Mouse (Mus musculus): ENCODE measurements around the gene Rab15.

Rab15 gene

DNA sequence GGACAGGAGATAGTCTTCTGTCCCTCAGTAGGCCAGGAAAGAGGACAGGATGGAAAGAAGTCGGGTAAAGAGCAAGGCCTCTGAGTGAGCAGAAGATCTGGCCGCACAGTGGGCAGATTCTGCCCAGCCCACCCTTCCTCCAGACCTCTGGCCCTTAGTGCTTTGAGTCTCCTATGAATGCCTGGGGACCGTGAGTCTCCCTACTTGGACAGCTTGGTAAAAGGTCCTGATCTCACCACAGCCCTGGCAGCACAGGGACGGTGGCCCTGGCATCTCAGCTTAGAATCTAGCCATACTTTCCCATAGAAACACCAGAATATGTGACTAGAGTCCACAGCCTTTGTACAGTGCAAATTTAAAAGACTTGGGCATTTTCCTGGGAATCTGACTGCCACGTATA is 42.8 kb downstream of the Rab15 start:
- DNase-seq (ENCODE audit: extremely low read depth, insufficient read length, low spot score), result no peak

DNA sequence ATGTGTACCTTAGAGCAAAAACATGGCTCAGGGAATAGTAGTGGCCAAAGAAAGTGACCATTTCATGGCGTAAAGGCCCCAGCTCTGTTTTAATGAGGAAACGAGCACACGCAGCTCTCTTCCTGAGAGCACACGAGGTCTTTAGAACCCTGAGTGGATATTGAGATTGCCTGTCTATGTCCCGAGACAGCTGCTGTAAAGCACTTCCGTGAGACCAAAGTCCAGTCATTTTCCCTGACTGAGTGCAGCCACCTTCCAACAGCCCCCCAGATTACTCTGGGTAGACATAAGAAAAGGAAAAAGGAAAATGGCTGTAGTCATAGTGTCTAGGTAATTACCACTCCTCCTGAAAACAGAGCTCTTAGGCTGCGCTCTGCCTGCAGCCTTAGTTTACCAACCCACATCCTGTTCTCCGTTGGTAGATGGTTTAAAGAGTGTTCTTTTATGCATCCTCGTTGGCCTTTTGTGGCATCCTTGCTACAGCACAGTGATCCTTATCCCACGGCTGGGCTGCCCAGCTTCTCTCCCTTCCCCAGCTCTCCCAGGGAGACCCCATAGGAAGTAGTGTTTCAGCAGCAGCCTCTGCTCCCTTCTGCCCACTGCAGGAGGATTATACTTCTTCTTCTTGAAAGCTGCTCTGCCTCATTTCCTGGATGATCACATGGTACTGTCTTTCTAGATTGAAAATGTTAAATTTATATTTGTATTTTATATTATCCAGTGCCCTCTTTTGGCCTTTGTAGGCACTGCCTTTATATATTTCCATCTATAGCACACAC is 44.2 kb downstream of the Rab15 start:
- no peak for DNase-seq (ENCODE audit: extremely low read depth, insufficient read length, low spot score)

DNA sequence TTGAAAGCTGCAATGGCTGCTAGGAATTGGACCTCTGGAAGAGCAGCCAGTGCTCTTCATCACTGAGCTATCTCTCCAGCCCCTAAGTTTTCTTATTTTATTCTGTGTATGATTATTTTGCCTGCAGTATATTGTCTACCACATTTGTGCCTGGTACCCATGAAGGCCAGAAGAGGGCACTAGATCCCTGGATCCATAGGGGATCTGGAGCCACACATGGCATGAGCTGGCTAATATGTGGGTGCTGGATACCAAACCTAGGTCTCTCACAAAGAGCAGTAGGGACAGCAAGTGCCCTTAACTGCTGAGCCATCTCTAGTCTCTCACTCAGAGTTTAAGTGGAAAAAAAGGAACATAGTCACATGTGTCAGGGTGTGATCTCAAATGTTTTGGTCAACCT is 44.9 kb downstream of the Rab15 start:
- no peak for DNase-seq (ENCODE audit: extremely low read depth, insufficient read length, low spot score)

DNA sequence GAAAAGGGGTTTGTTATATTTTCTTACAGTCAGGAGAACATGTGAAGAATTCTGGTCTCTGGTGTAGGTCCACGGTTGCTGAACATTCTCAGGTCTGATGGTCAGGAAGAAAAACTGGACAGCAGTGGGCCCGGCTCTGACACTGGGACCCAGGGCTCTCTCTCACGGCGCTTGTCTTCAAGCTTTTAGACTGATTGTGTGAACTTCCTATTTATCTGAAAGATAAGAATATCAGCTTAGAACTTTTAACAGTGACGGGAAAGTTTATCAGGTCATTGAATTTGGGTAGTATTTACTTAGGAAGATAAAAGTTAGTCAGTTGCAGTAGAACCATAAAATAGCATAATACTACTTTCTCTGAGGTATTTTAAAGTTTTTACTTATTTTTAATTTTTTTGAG is 45.8 kb downstream of the Rab15 start:
- no peak for DNase-seq (ENCODE audit: extremely low read depth, insufficient read length, low spot score)

- DNase-seq (ENCODE audit: extremely low read depth, insufficient read length, low spot score), result no peak
These were observed 47.6 kb downstream of the Rab15 start for GRCm38 (mm10) chr12:76775132-76775531.

DNA sequence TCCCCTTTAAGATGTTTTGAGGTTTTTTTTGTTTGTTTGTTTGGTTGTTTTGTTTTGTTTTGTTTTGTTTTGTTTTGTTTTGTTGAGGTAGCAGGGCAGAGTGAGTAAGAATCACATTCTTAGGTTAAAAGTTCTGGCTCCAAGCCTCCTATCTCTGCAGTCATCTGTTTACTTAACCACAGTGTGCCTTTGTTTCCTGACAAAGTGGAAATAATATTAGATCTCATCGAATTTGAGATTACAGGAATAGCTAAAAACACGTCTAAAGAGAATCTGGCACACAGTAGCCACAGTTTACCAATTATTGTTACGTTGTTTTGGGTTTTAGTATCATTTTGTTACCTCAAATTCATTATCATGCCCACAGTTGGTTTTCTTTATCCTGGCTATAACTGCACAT is 48.1 kb downstream of the Rab15 start:
- DNase-seq (ENCODE audit: extremely low read depth, insufficient read length, low spot score), result no peak

DNA sequence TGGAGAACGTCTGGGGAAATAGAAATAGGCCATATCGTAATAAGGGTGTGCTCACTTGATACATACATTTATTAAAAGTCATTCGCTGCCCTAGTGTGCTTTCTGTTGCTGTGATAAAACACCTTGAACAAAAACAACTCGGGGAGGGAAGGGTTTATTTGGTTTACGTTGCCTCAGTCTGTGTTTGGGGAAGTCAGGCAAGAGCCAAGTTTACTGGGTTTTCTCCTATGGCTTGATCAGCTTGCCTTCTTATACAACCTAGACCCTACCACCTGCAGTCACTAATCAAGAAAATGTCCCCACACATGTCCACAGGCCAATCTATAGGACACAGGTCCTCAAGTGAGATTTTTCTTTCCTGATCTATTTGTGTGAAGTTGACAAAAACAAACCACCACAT is 51.2 kb downstream of the Rab15 start:
- DNase-seq (ENCODE audit: extremely low read depth, insufficient read length, low spot score), result no peak

GRCm38 (mm10) chr12:76770841-76771500 is 51.7 kb downstream of the Rab15 start:
- DNase-seq (ENCODE audit: extremely low read depth, insufficient read length, low spot score), result no peak

GRCm38 (mm10) chr12:76765901-76766630 is 56.6 kb downstream of the Rab15 start:
- no peak for DNase-seq (ENCODE audit: extremely low read depth, insufficient read length, low spot score)

DNA sequence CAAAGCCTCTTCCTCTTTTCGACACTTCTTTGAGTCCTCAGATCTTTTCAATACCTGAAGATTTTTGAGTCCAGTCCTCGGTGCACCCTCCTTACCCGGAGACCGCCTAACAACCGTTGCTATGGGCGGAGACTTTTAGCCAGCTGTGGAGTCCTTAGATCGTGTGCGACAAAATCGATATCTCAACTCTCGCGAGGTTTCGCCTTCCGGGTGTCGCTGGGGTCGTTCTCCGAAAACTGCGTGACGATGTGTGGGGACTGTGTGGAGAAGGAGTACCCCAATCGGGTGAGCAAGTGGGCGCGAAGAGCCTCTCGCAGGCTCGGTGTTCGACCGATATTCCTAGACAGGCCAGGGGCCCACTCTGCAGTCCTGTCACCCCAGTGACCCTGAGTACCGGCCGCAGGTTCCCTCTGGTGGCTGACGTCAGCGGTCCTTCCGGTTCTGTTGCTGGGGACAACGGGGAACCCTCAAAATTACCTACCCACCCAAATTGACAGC is 57.3 kb downstream of the Rab15 start, which contains the start of the genes Churc1 and Fntb:
TSS of gene Churc1 (plus strand) at position 185 of the 498 bp plus-strand sequence.
TSS of gene Fntb (plus strand) at position 236 of the 498 bp plus-strand sequence.
- peak; percentile 81 for DNase-seq (ENCODE audit: extremely low read depth, insufficient read length, low spot score)

DNA sequence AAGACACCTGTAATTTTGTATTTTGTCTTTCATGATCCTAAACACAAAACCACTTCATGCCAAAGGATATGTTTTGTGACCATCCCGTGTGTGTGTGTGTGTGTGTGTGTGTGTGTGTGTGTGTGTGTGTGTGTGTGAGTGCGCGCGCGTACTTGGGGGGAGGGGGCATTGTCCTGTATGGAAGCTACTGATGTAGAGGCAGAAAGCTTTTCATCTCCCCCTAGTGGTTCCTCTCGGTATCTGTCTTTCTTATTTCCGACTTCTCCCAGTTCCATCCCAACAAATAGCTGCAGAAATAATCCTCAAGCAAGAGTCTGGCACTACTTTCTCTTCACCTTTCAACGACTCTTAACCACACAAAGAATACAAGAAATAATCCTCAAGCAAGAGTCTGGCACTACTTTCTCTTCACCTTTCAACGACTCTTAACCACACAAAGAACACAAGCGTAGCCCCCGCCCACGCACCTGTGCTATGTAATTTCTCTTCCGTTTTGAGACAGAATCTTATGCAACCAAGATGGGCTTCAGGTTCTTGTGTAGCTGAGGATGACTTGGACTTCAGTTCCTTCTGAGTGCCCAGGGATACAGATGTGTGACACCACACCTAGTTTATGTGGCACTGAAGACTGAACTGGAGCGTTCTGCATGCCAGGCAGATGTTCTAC is 69.9 kb downstream of the Rab15 start:
- DNase-seq (ENCODE audit: extremely low read depth, insufficient read length, low spot score), result no peak

- no peak for DNase-seq (ENCODE audit: extremely low read depth, insufficient read length, low spot score)
These were observed 71.7 kb downstream of the Rab15 start for GRCm38 (mm10) chr12:76750866-76751459.
